Mouse (Mus musculus) adrenal gland, postnatal 4 days (tissue): Measurements from ENCODE around the gene Arhgef1. TPM values are rescaled to one million over a fixed set of nuclear protein-coding genes. Genes with fewer than 3 reads are reported as not detected.
"Not testable (repeated sequence)": the region's sequence is repeated elsewhere in the genome, so short reads cannot be mapped to it uniquely, and the experiment has no call there.

Experiments used
- DNase-seq, 2 experiments: peaks; one replicate each; pipeline ENCODE4 v3.0.0; 2021 to 2022; ENCODE audit warnings: low spot score in 2 of 2, mixed read lengths in 2 of 2
- total RNA-seq, 2 experiments: library from RNA; stranded (reverse); gene quantifications; 2 replicates each; pipeline ENCODE4 v1.2.3; 2021

The Arhgef1 gene
- total RNA-seq, 2 experiments from 2014 or later, result 159 to 161 TPM

GRCm38 (mm10) chr7:24889431-24890220 is 13.1 kb upstream of the Arhgef1 start:
- DNase-seq, result no peak

GRCm38 (mm10) chr7:24890281-24891216 is 12.2 kb upstream of the Arhgef1 start:
- peak in 1 of 2 experiments; percentile 53 for DNase-seq

DNA sequence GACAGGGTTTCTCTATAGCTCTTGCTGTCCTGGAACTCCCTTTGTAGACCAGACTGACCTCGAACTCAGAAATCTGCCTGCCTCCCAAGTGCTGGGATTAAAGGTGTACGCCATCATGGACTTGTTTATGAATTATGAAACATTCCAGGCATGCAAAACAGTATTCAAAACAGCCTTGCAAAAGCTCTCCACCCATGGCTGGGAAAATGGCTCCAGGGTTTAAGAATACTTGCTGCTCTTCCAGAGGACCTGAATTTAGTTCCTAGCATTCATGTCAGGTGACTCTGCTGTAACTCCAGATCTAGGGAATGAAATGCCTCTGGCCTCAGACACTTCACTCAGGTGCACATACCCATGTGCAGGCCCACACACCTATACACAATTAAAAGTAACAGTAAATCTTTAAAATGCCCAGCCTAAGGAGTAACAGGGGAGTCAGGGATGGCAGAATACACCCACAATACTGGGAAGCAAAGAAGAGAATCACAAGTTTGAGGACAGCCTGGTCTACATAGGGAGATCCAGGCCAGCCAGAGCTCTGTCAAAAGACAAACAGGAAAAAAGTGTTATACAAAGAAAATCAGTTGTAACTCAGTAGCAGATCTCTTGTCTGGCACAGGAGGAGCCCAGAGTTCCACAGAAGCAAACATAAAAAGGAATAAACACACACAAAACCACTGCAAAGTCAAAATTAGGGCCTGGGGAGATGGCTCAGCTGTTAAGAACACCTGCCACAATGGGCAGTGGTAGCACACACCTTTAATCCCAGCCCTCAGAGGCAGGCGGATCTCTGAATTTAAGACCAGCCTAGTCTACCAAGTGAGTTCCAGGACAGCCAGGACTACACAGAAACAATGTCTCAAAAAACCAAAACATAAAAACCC is 11.2 kb upstream of the Arhgef1 start:
- DNase-seq, result no peak

GRCm38 (mm10) chr7:24892125-24892583 is 10.6 kb upstream of the Arhgef1 start:
- no peak for DNase-seq

DNA sequence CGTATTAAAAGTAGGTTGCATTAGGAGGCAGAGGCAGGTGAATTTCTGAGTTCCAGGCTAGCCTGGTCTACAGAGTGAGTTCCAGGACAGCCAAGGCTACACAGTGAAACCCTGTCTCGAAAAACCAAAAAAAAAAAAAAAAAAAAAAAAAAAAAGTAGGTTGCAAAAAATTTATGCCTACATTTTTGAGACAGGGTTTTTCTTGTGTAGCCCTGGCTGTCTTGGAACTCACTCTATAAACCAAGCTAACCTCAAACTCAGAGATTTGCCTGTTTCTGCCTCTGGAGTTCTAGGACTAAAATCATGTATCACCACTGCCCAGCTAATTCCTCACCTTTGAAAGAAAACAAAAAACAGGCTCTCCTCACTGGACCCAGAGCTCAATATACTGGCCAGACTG is 7.0 kb upstream of the Arhgef1 start:
- not testable (repeated sequence) for DNase-seq

DNA sequence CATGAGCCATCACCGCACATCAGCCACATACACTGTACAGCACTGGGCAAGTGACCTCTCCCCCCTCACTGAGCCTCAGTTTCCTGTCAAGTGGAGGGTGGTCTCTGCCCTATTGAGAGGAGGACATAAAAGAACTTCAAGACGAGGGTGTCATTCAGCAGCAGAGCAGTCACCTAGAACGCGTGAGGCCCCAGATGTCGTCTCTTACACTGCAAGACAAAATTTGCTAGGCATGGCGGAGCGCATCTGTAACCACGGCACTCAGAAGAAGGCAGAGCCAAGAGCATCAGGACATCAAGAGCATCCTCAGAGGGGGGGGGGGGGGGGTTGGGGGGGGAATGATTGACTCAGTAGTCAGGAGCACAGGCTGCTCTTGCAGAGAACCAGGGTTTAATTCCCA is 6.4 kb upstream of the Arhgef1 start:
- no peak for DNase-seq

GRCm38 (mm10) chr7:24897224-24897623 is 5.5 kb upstream of the Arhgef1 start, which contains the start of gene Cd79a:
Gene Cd79a, plus strand, starts transcription at chr7:24897381.
- no peak for DNase-seq

- DNase-seq, result no peak
Observed at GRCm38 (mm10) chr7:24897959-24898358, 4.8 kb upstream of the Arhgef1 start.

DNA sequence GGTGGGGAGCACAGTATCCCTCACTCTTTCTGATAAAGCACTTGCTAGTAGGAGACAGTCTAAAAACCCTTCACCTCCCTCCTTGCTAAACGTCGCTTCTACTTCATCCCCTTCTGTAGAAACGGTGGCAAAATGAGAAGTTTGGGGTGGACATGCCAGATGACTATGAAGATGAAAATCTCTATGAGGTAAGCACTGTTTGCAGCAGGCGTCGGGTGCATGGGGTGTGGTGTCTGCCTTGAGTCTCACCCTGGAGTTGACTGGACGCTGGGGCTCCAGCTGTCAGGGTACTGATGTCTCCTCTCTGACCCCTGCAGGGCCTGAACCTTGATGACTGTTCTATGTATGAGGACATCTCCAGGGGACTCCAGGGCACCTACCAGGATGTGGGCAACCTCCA is 1.6 kb upstream of the Arhgef1 start:
- DNase-seq, result no peak

DNA sequence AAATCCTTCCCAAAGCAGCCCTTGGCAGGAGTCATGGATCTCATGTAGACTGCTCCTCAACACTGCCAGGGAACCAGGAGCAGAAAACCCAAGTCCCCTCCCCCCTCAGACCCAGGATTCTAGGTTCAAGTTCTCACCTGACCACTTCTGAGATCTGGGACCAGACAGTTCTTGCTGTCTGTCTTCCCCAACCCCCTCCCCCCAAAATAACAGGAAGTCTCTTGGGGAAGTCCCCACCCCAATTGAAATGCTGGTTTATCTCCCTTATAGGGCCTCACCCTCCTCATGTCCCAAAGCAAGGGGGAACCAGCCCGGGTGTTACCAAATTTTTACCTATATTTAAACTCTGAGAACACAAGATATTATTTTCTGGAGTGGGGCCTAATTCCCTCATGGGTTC is 870 bp upstream of the Arhgef1 start:
- no peak for DNase-seq

DNA sequence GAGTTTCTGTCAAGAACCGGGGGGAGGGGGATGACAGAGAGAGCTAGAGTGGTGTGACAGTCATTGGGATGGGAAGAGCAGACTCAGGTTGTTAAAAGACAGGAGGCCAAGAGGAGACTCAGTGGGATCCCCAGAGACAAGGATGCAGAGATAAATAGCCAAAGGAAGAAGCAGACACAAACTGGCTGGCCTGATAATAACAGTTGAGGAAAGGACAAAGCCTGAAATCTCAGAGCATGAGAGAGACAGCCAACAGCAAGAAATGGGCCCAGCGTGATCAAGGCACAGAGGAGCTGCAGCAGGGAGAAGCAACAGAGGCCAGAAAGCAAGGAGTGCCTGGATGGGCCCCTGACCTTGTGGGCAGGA is 465 bp upstream of the Arhgef1 start:
- no peak for DNase-seq

GRCm38 (mm10) chr7:24903444-24903825 is 723 bp downstream of the Arhgef1 start:
- DNase-seq, result no peak

GRCm38 (mm10) chr7:24904070-24904483 is 1.4 kb downstream of the Arhgef1 start:
- DNase-seq, result peak; percentile 82 to 97

DNA sequence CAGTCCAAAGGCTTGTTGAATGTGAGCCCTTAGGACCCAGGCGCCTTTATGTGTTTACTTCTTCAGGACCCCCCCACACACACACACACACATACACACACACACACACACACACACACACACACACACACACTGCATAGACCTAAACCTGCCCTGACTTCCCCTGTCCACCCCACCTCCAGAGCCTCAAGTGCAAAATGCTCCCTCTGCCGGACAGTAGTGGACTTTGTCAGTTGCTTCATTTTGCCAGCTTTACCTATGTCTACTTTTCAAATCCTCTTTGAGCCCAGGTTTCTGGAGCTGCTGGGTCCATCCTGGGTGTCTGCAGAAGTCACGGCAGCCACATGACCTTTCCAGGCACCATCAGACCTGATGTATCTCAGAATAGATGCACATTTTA is 2.2 kb downstream of the Arhgef1 start:
- no peak for DNase-seq

DNA sequence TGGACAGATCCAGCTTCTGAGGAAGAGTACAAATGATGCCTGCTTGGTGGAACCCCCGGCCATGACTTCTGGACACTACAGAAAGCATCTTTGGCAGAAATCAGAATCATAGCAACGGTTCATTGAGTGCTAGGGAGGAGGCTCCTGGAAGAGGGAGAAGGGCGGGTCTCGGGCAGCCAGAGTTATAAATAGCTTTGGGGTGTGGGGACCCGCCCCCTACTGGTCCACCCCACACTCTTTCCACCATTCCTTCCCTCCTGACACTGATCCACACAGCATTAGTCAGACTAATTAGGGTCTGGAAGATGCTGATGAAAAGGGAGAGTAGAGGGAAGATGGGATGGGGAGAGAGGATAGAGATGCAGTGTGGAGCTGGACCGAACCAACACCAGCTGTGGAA is 3.8 kb downstream of the Arhgef1 start:
- no peak for DNase-seq

- DNase-seq, result no peak
Observed at GRCm38 (mm10) chr7:24907211-24907748, 4.6 kb downstream of the Arhgef1 start.

DNA sequence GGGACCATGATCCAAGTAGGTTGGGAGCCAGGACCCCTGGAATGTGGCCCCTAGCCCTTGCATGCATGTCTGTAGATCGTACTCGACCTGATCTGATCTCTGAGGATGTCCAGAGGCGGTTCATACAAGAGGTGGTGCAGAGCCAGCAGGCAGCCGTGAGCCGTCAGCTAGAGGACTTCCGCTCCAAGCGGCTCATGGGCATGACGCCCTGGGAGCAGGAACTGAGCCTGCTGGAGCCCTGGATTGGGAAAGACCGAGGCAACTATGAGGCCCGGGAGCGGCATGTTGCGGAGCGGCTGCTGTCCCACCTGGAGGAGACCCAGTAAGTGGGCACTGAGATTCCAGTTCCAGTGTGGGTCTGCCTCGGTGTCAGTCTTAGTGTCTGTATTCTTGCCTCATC is 9.8 kb downstream of the Arhgef1 start:
- DNase-seq, result no peak

- DNase-seq, result no peak
Observed at GRCm38 (mm10) chr7:24918763-24919323, 16.1 kb downstream of the Arhgef1 start.

DNA sequence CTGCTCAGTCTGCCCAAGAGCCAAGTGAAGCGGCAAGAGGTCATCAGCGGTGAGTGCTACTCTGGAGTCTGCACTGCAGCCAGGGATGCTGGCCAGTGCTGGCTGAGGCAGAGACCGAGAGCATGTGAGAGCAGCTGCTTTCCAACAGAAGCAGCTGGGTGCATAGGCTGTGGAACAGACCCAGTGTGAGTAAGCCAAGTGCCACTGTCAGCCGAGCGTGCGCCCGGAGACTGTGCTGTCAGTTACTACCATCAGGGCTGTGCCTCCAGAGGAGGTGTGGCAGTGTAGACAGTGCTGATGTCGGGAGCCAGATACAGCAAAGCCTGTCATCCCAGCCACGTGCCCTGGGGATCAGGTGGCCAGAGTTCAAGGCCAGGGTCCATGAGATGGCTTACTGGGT is 17.0 kb downstream of the Arhgef1 start:
- no peak for DNase-seq

GRCm38 (mm10) chr7:24930475-24930874 is 27.8 kb downstream of the Arhgef1 start:
- DNase-seq, result no peak
